Mouse (Mus musculus) ES-Bruce4 (cell line): ENCODE results near the gene Snrpc.

Experiments
- CTCF ChIP-seq: IDR thresholded peaks from one replicate; pipeline ENCODE4 v1.8.1; 2011; ENCODE audit warnings: low read depth, low read length
- EP300 ChIP-seq: IDR thresholded peaks from 2 replicates; pipeline ENCODE4 v1.6.1; 2011; ENCODE audit warnings: low read depth, low read length; ENCODE audit not compliant: insufficient read depth
- POLR2A ChIP-seq: IDR thresholded peaks from one replicate; pipeline ENCODE4 v1.8.1; 2011; ENCODE audit warnings: low read length; ENCODE audit not compliant: insufficient read depth

- no peak for TF ChIP-seq CTCF
- TF ChIP-seq POLR2A: no peak
- TF ChIP-seq EP300: no peak
These were observed 28.8 kb downstream of the Snrpc start for GRCm38 (mm10) chr17:27866737-27867136.
